Mouse (Mus musculus) embryonic facial prominence, embryonic 15.5 days (tissue): ENCODE results near the gene Adam1b. TPM values are rescaled to one million over a fixed set of nuclear protein-coding genes. Genes with fewer than 3 reads are reported as not detected.

Source experiments
- ATAC-seq: fragments of 200-750 bp; cut with Nextera tagmentation; 2 replicates; pipeline ENCODE4 v1.8.0; 2017; ENCODE audit warnings: low read depth, moderate TSS enrichment; ENCODE audit not compliant: insufficient number of reproducible peaks, low FRiP score, low TSS enrichment
- H3K27ac ChIP-seq: fragments of 300-500 bp; sonication (generic); replicated peaks from 2 replicates; pipeline ENCODE4 v1.5.1; 2015; ENCODE audit warnings: mild to moderate bottlenecking, inconsistent platforms
- H3K27me3 ChIP-seq: fragments of 300-500 bp; sonication (generic); 2 replicates; pipeline ENCODE4 v1.6.1; 2015; ENCODE audit warnings: inconsistent platforms
- H3K36me3 ChIP-seq: fragments of 300-500 bp; sonication (generic); 2 replicates; pipeline ENCODE4 v1.6.1; 2015; ENCODE audit warnings: mild to moderate bottlenecking, inconsistent platforms
- H3K4me1 ChIP-seq: fragments of 300-500 bp; sonication (generic); 2 replicates; pipeline ENCODE4 v1.6.1; 2015; ENCODE audit warnings: inconsistent platforms
- H3K4me2 ChIP-seq: fragments of 300-500 bp; sonication (generic); replicated peaks from 2 replicates; pipeline ENCODE4 v1.6.1; 2015; ENCODE audit warnings: mild to moderate bottlenecking, inconsistent platforms
- H3K4me3 ChIP-seq: fragments of 300-500 bp; sonication (generic); replicated peaks from 2 replicates; pipeline ENCODE4 v1.5.1; 2015; ENCODE audit warnings: mild to moderate bottlenecking, inconsistent platforms
- H3K9ac ChIP-seq: fragments of 300-500 bp; sonication (generic); 2 replicates; pipeline ENCODE4 v1.6.1; 2015; ENCODE audit warnings: inconsistent platforms
- H3K9me3 ChIP-seq: fragments of 300-500 bp; sonication (generic); replicated peaks from 2 replicates; pipeline ENCODE4 v1.6.1; 2016; ENCODE audit warnings: inconsistent platforms
- WGBS: fragments of 180-500 bp; shearing (Covaris S2); methylation state at CpG from one replicate; pipeline ENCODE4 v1.1.7; 2015; 5-methylcytosine and 5-hydroxymethylcytosine counted together
- polyA plus RNA-seq: library from polyadenylated mRNA; unstranded; fragments of >200 nt; fragmentation: Nextera tagmentation; extraction: Ambion mirVana; gene quantifications from 2 replicates; pipeline ENCODE4 v1.2.1, GENCODE M21; 2015

The Adam1b gene
- polyA plus RNA-seq: not detected in 2 replicates

GRCm38 (mm10) chr5:121503231-121503630 lies at the start of gene Adam1b:
Gene Adam1b, minus strand, starts transcription at chr5:121503435.
- no peak for ATAC-seq
- Histone ChIP-seq H3K36me3 (no peaks in the 10 kb centered on the region), H3K4me2 (no peak within 1 kb of the TSS), H3K27me3 (no peaks in the 10 kb centered on the region), H3K9me3 (no peaks in the 10 kb centered on the region), H3K4me3 (no peak within 1 kb of the TSS), H3K4me1 (no peaks in the 10 kb centered on the region), H3K9ac (no peak within 1 kb of the TSS), H3K27ac (no peak within 1 kb of the TSS)
- 68% methylated on average over 3 of the region's 3 CpGs for WGBS

- no peak overlapping the region for H3K9ac ChIP-seq
- no peak overlapping the region for H3K27ac ChIP-seq
- H3K4me2 ChIP-seq: no peak overlapping the region
- no peaks in the 10 kb centered on the region for H3K36me3 ChIP-seq
- ATAC-seq: no peak
- H3K4me3 ChIP-seq: no peak overlapping the region
- no peaks in the 10 kb centered on the region for H3K27me3 ChIP-seq
- H3K4me1 ChIP-seq: peaks cover 12% of the 10 kb centered on the region
- H3K9me3 ChIP-seq: no peaks in the 10 kb centered on the region
- 82% methylated on average over 7 of the region's 7 CpGs for WGBS
Observed at GRCm38 (mm10) chr5:121549196-121549595, 46.0 kb upstream of the Adam1b start.

- no peak overlapping the region for H3K4me2 ChIP-seq
- no peaks in the 10 kb centered on the region for H3K36me3 ChIP-seq
- no peak overlapping the region for H3K27ac ChIP-seq
- H3K9me3 ChIP-seq: no peaks in the 10 kb centered on the region
- ATAC-seq: no peak
- 88% methylated on average over 3 of the region's 3 CpGs for WGBS
- H3K4me3 ChIP-seq: no peak overlapping the region
- peaks cover 18% of the 10 kb centered on the region for H3K4me1 ChIP-seq
- no peak overlapping the region for H3K9ac ChIP-seq
- H3K27me3 ChIP-seq: no peaks in the 10 kb centered on the region
Observed at GRCm38 (mm10) chr5:121547084-121547483, 43.8 kb upstream of the Adam1b start.

- 30% methylated on average over 6 of the region's 6 CpGs for WGBS
- Histone ChIP-seq H3K27ac (peak overlapping the region; percentile 94), H3K9me3 (no peaks in the 10 kb centered on the region), H3K36me3 (no peaks in the 10 kb centered on the region), H3K4me3 (peak overlapping the region; percentile 68), H3K4me1 (peaks cover 18% of the 10 kb centered on the region), H3K9ac (peak overlapping the region; percentile 74), H3K4me2 (peak overlapping the region; percentile 62), H3K27me3 (no peaks in the 10 kb centered on the region)
- ATAC-seq: no peak
Observed at GRCm38 (mm10) chr5:121546530-121546895, 43.3 kb upstream of the Adam1b start.

- Histone ChIP-seq H3K9ac (peak within 1 kb of the TSS; percentile 74), H3K4me2 (peak within 1 kb of the TSS; percentile 84), H3K4me3 (peak within 1 kb of the TSS; percentile 68), H3K36me3 (no peaks in the 10 kb centered on the region), H3K9me3 (no peaks in the 10 kb centered on the region), H3K4me1 (peaks cover 18% of the 10 kb centered on the region), H3K27ac (peak within 1 kb of the TSS; percentile 94), H3K27me3 (no peaks in the 10 kb centered on the region)
- ATAC-seq: peak; percentile 95
- WGBS: 1% methylated on average over 50 of the region's 55 CpGs
Observed at GRCm38 (mm10) chr5:121545793-121546529, 42.7 kb upstream of the Adam1b start, which contains the start of gene Mapkapk5. Gene Mapkapk5, minus strand, starts transcription at chr5:121545905.

GRCm38 (mm10) chr5:121544910-121545792 lies 41.9 kb upstream of the Adam1b start, which contains the start of the genes Adam1a and Gm42878:
Gene Adam1a, minus strand, starts transcription at chr5:121545482.
Gene Gm42878, minus strand, starts transcription at chr5:121545482.
- peak within 1 kb of the TSS; percentile 74 for H3K9ac ChIP-seq
- H3K9me3 ChIP-seq: no peaks in the 10 kb centered on the region
- no peaks in the 10 kb centered on the region for H3K36me3 ChIP-seq
- H3K4me3 ChIP-seq: peak within 1 kb of the TSS; percentile 68
- peak within 1 kb of the TSS; percentile 84 for H3K4me2 ChIP-seq
- 1% methylated on average over 52 of the region's 97 CpGs for WGBS
- no peaks in the 10 kb centered on the region for H3K27me3 ChIP-seq
- H3K4me1 ChIP-seq: peaks cover 18% of the 10 kb centered on the region
- H3K27ac ChIP-seq: peak within 1 kb of the TSS; percentile 94
- peak; percentile 66 for ATAC-seq

- Histone ChIP-seq H3K27me3 (no peaks in the 10 kb centered on the region), H3K9ac (no peak overlapping the region), H3K4me2 (no peak overlapping the region), H3K4me3 (no peak overlapping the region), H3K9me3 (no peaks in the 10 kb centered on the region), H3K36me3 (0 out of 2 replicates have a peak, but pooled peaks cover 4% of the 10 kb centered on the region), H3K4me1 (peaks cover 18% of the 10 kb centered on the region), H3K27ac (no peak overlapping the region)
- 75% methylated on average over 3 of the region's 3 CpGs for WGBS
- no peak for ATAC-seq
Observed at GRCm38 (mm10) chr5:121543370-121543769, 40.1 kb upstream of the Adam1b start.

- H3K4me2 ChIP-seq: no peak overlapping the region
- H3K27me3 ChIP-seq: no peaks in the 10 kb centered on the region
Observed at GRCm38 (mm10) chr5:121541235-121541634, 38.0 kb upstream of the Adam1b start.

GRCm38 (mm10) chr5:121540066-121540465 lies 36.8 kb upstream of the Adam1b start:
- no peak for ATAC-seq
- 92% methylated on average over 5 of the region's 5 CpGs for WGBS
- Histone ChIP-seq H3K4me3 (no peak overlapping the region), H3K4me1 (peaks cover 12% of the 10 kb centered on the region), H3K9me3 (no peaks in the 10 kb centered on the region), H3K27ac (no peak overlapping the region), H3K9ac (no peak overlapping the region), H3K27me3 (no peaks in the 10 kb centered on the region), H3K4me2 (no peak overlapping the region), H3K36me3 (peaks cover 23% of the 10 kb centered on the region)

More at GRCm38 (mm10) chr5:121541235-121541634, 38.0 kb upstream of the Adam1b start:
- Histone ChIP-seq H3K4me3 (no peak overlapping the region), H3K9me3 (no peaks in the 10 kb centered on the region), H3K27ac (no peak overlapping the region), H3K9ac (no peak overlapping the region), H3K36me3 (peaks cover 12% of the 10 kb centered on the region), H3K4me1 (peaks cover 13% of the 10 kb centered on the region)
- WGBS: 82% methylated on average over 7 of the region's 7 CpGs
- no peak for ATAC-seq

GRCm38 (mm10) chr5:121537588-121537987 lies 34.4 kb upstream of the Adam1b start:
- H3K36me3 ChIP-seq: peaks cover 45% of the 10 kb centered on the region
- no peak overlapping the region for H3K27ac ChIP-seq
- H3K9me3 ChIP-seq: no peaks in the 10 kb centered on the region
- no peak overlapping the region for H3K9ac ChIP-seq
- WGBS: 83% methylated on average over 2 of the region's 2 CpGs
- no peaks in the 10 kb centered on the region for H3K27me3 ChIP-seq
- ATAC-seq: no peak
- H3K4me2 ChIP-seq: no peak overlapping the region
- no peak overlapping the region for H3K4me3 ChIP-seq
- H3K4me1 ChIP-seq: no peaks in the 10 kb centered on the region

- Histone ChIP-seq H3K4me2 (no peak overlapping the region), H3K9ac (no peak overlapping the region), H3K4me3 (no peak overlapping the region), H3K36me3 (peaks cover 51% of the 10 kb centered on the region), H3K27me3 (no peaks in the 10 kb centered on the region), H3K9me3 (no peaks in the 10 kb centered on the region), H3K27ac (no peak overlapping the region), H3K4me1 (no peaks in the 10 kb centered on the region)
- 77% methylated on average over 7 of the region's 7 CpGs for WGBS
- ATAC-seq: no peak
Observed at GRCm38 (mm10) chr5:121536921-121537555, 33.8 kb upstream of the Adam1b start.
